ENCODE assay signal across 8 mouse cellular contexts in genomic region chr7:24546634-24547389, GRCm38 (mm10). TPM values are rescaled to one million over a fixed set of nuclear protein-coding genes. Genes with fewer than 3 reads are reported as not detected.
A peak's percentile ranks its signal among the peaks of the same experiment; 100 is the strongest.
DNase-seq lines count a peak whose midpoint lies in the region; ATAC-seq and TF ChIP-seq lines count a peak whose summit lies in the region.

No protein-coding gene starts in this region.

- TF ChIP-seq CTCF in MEL (IDR thresholded peaks at IDR 0.05 in 2 of 3, conservative IDR thresholded peaks at IDR 0.05 in 1 of 3; ENCODE audit: control insufficient read depth in 1 of 3, insufficient read depth in 1 of 3, low read depth in 2 of 3, low read length in 3 of 3, poor library complexity in 1 of 3, severe bottlenecking in 1 of 3), result no peak
- no peak for TF ChIP-seq CTCF in cerebellum, adult 2 months (IDR thresholded peaks at IDR 0.05; ENCODE audit: borderline replicate concordance, insufficient read depth, low read depth, low read length)
- TF ChIP-seq CTCF in forebrain, postnatal 0 days (IDR thresholded peaks at IDR 0.05; ENCODE audit: low read depth), result no peak

- DNase-seq in MEL (ENCODE audit: low read depth, low spot score), result peak; percentile 99
- peak; percentile 99 to 100 for DNase-seq in cerebellum, adult 2 months
- DNase-seq in forebrain, postnatal 0 days, result peak; percentile 100
- DNase-seq in heart, postnatal 4 days, result peak; percentile 99
- peak; percentile 99 for DNase-seq in layer of hippocampus, adult 8-10 months (ENCODE audit: low spot score in 2 of 2)
- DNase-seq in ovary, adult 18-20 months (ENCODE audit: low spot score), result peak; percentile 99
- DNase-seq in thymus, postnatal 0 days (ENCODE audit: low spot score), result peak; percentile 99

- peaks cover 0 to 9% of the 10 kb centered on the region in 2 experiments; a peak in 2 of 4 replicates for H3K4me1 ChIP-seq in MEL (ENCODE audit: control insufficient read depth in 1 of 2, insufficient read depth in 2 of 2, low read length in 2 of 2)
- H3K4me1 ChIP-seq in cerebellum, adult 2 months (ENCODE audit: control insufficient read depth, insufficient read depth, low read length), result no peaks in the 10 kb centered on the region; the same call in 1 of the 2 replicates
- H3K4me1 ChIP-seq in forebrain, postnatal 0 days (ENCODE audit: insufficient read depth), result no peaks in the 10 kb centered on the region
- peaks cover 18% of the 10 kb centered on the region for H3K4me1 ChIP-seq in lung, embryonic 15.5 days

- H3K27me3 ChIP-seq in MEL (ENCODE audit: control insufficient read depth in 1 of 2, insufficient read depth in 2 of 2, low read length in 2 of 2), result no peaks in the 10 kb centered on the region
- H3K27me3 ChIP-seq in cerebellum, adult 2 months (ENCODE audit: control insufficient read depth, insufficient read depth, low read length), result no peaks in the 10 kb centered on the region
- no peaks in the 10 kb centered on the region for H3K27me3 ChIP-seq in forebrain, postnatal 0 days (ENCODE audit: insufficient read depth, low read length)
- H3K27me3 ChIP-seq in lung, embryonic 15.5 days, result no peaks in the 10 kb centered on the region

- H3K9ac ChIP-seq in MEL (ENCODE audit: control insufficient read depth, low read depth, low read length, poor library complexity, severe bottlenecking), result peak overlapping the region; percentile 96
- peak overlapping the region; percentile 68 for H3K9ac ChIP-seq in forebrain, postnatal 0 days
- H3K9ac ChIP-seq in lung, embryonic 15.5 days, result peak overlapping the region; percentile 67

- no peaks in the 10 kb centered on the region for H3K9me3 ChIP-seq in MEL (replicated peaks; ENCODE audit: insufficient read depth, low read length)
- H3K9me3 ChIP-seq in forebrain, postnatal 0 days (ENCODE audit: low read length), result no peaks in the 10 kb centered on the region
- no peaks in the 10 kb centered on the region for H3K9me3 ChIP-seq in lung, embryonic 15.5 days

- peak overlapping the region; percentile 84 to 93 for H3K4me3 ChIP-seq in MEL (ENCODE audit: control insufficient read depth in 1 of 2, insufficient read depth in 1 of 2, low read depth in 2 of 2, low read length in 2 of 2)
- H3K4me3 ChIP-seq in cerebellum, adult 2 months (replicated peaks; ENCODE audit: insufficient read depth, low read depth, low read length), result peak overlapping the region; percentile 81
- peak overlapping the region; percentile 86 for H3K4me3 ChIP-seq in forebrain, postnatal 0 days (ENCODE audit: low read depth, low read length)
- H3K4me3 ChIP-seq in lung, embryonic 15.5 days, result peak overlapping the region; percentile 75

- peak; percentile 99 for ATAC-seq in forebrain, postnatal 0 days
- ATAC-seq in lung, embryonic 15.5 days (ENCODE audit: borderline replicate concordance, extremely low read depth, low FRiP score, low TSS enrichment), result peak; percentile 99

- under 1% methylated on average over 57 of the region's 57 CpGs for WGBS in cerebellum, adult 2 months
- WGBS in forebrain, postnatal 0 days, result under 1% methylated on average over 57 of the region's 57 CpGs
- 3% methylated on average over 57 of the region's 57 CpGs for WGBS in lung, embryonic 15.5 days

- peak overlapping the region; percentile 65 for H3K27ac ChIP-seq in MEL (ENCODE audit: control insufficient read depth, low read depth, low read length)
- peak overlapping the region; percentile 26; the same call in 1 of the 2 replicates for H3K27ac ChIP-seq in cerebellum, adult 2 months (ENCODE audit: insufficient read depth, low read length)
- peak overlapping the region; percentile 59; the same call in 1 of the 2 replicates for H3K27ac ChIP-seq in forebrain, postnatal 0 days (ENCODE audit: low read depth, low read length)
- H3K27ac ChIP-seq in lung, embryonic 15.5 days, result peak overlapping the region; percentile 75

- H3K79me2 ChIP-seq in MEL (ENCODE audit: control insufficient read depth, insufficient read depth, low read length, poor library complexity), result peaks cover 9% of the 10 kb centered on the region

- no peaks in the 10 kb centered on the region; a peak in 1 of 4 replicates for H3K36me3 ChIP-seq in MEL (ENCODE audit: control insufficient read depth in 1 of 2, insufficient read depth in 2 of 2, low read length in 2 of 2)
- no peaks in the 10 kb centered on the region; the same call in 1 of the 2 replicates for H3K36me3 ChIP-seq in forebrain, postnatal 0 days (ENCODE audit: insufficient read depth)
- H3K36me3 ChIP-seq in lung, embryonic 15.5 days, result peaks cover 24% of the 10 kb centered on the region

- TF ChIP-seq RAD21 in MEL (IDR thresholded peaks at IDR 0.05; ENCODE audit: low read depth, low read length), result no peak

- TF ChIP-seq POLR2A in MEL (IDR thresholded peaks at IDR 0.05; ENCODE audit: control insufficient read depth in 1 of 2, insufficient read depth in 1 of 2, low read depth in 1 of 2, low read length in 2 of 2, poor library complexity in 1 of 2), result peak; percentile 74 to 78; a peak in 3 of 4 replicates
- TF ChIP-seq POLR2A in cerebellum, adult 2 months (IDR thresholded peaks at IDR 0.05; ENCODE audit: borderline replicate concordance, insufficient read depth, low read length), result peak; percentile 41; the same call in 1 of the 2 replicates

- H3K4me2 ChIP-seq in forebrain, postnatal 0 days (ENCODE audit: low read depth), result peak overlapping the region; percentile 76
- H3K4me2 ChIP-seq in lung, embryonic 15.5 days, result peak overlapping the region; percentile 60

- no peak; a peak in 1 of 4 replicates for TF ChIP-seq EP300 in MEL (IDR thresholded peaks at IDR 0.05; ENCODE audit: low read depth in 1 of 2, low read length in 2 of 2)

TF ChIP-seq in MEL, 35 proteins besides CTCF, POLR2A, EP300 and RAD21 (continues in another document):
- TF ChIP-seq UBTF (IDR thresholded peaks at IDR 0.05; ENCODE audit: borderline replicate concordance, insufficient read depth, low read depth, low read length), result no peak

RNA-seq across cellular contexts. Expression of gene Xrcc1, which starts 0.7 kb away (rescaled TPM):
- 84.4 and 97.4 TPM in 2 replicates for total RNA-seq in MEL (2012; rRNA removed)
- polyA plus RNA-seq in MEL (2012; ENCODE audit: insufficient read depth in 1 of 2, insufficient read length in 2 of 2, low read depth in 1 of 2, low replicate concordance in 2 of 2, missing spikeins in 1 of 2), result 100 to 1,000 TPM; 101 to 574 TPM
- polyA plus RNA-seq in cerebellum, adult 2 months (2012; rRNA removed), result 46.2 and 51.3 TPM in 2 replicates
- total RNA-seq in forebrain, postnatal 0 days (2014; rRNA removed), result 41.1 and 49.8 TPM in 2 replicates
- polyA plus RNA-seq in forebrain, postnatal 0 days (2015; fragmentation: Nextera tagmentation; extraction: Ambion mirVana), result 42.1 and 48.6 TPM in 2 replicates
- total RNA-seq in heart, postnatal 4 days (2021), result 10 to 100 TPM; 42.0 to 43.9 TPM
- total RNA-seq in layer of hippocampus, adult 8-10 months (2022), result 10 to 100 TPM; 32.9 to 44.7 (median 41.3) TPM
- 109 and 118 TPM in 2 replicates for polyA plus RNA-seq in lung, embryonic 15.5 days (2015; fragmentation: Nextera tagmentation; extraction: Ambion mirVana)
- 61.0 and 66.5 TPM in 2 replicates for polyA plus RNA-seq in thymus, postnatal 0 days (2015; fragmentation: Nextera tagmentation; extraction: Ambion mirVana)

RNA-seq across cellular contexts. Expression of gene Pinlyp, which starts 0.9 kb away (rescaled TPM):
- total RNA-seq in MEL (2012; rRNA removed), result not detected in 2 replicates
- not detected for polyA plus RNA-seq in MEL (2012; ENCODE audit: insufficient read depth in 1 of 2, insufficient read length in 2 of 2, low read depth in 1 of 2, low replicate concordance in 2 of 2, missing spikeins in 1 of 2)
- not detected in 2 replicates for polyA plus RNA-seq in cerebellum, adult 2 months (2012; rRNA removed)
- 0.31 and 0.43 TPM in 2 replicates for total RNA-seq in forebrain, postnatal 0 days (2014; rRNA removed)
- not detected in 2 replicates for polyA plus RNA-seq in forebrain, postnatal 0 days (2015; fragmentation: Nextera tagmentation; extraction: Ambion mirVana)
- total RNA-seq in heart, postnatal 4 days (2021), result not detected
- total RNA-seq in layer of hippocampus, adult 8-10 months (2022), result under 1 TPM in 1 of 4 experiments, not detected in 3; 0.41 TPM
- polyA plus RNA-seq in lung, embryonic 15.5 days (2015; fragmentation: Nextera tagmentation; extraction: Ambion mirVana), result 0.39 and 0.54 TPM in 2 replicates
- polyA plus RNA-seq in thymus, postnatal 0 days (2015; fragmentation: Nextera tagmentation; extraction: Ambion mirVana), result 1.8 and 2.4 TPM in 2 replicates

RNA-seq across cellular contexts. Expression of gene Irgq, which starts 16.3 kb away (rescaled TPM):
- total RNA-seq in MEL (2012; rRNA removed), result 3.6 and 4.7 TPM in 2 replicates
- polyA plus RNA-seq in MEL (2012; ENCODE audit: insufficient read depth in 1 of 2, insufficient read length in 2 of 2, low read depth in 1 of 2, low replicate concordance in 2 of 2, missing spikeins in 1 of 2), result 1 to 10 TPM in 1 of 2 experiments, not detected in 1; 5.8 TPM
- 37.0 and 38.3 TPM in 2 replicates for polyA plus RNA-seq in cerebellum, adult 2 months (2012; rRNA removed)
- 103 and 119 TPM in 2 replicates for total RNA-seq in forebrain, postnatal 0 days (2014; rRNA removed)
- polyA plus RNA-seq in forebrain, postnatal 0 days (2015; fragmentation: Nextera tagmentation; extraction: Ambion mirVana), result 20.8 and 26.8 TPM in 2 replicates
- 10 to 100 TPM; 16.7 to 17.2 TPM for total RNA-seq in heart, postnatal 4 days (2021)
- total RNA-seq in layer of hippocampus, adult 8-10 months (2022), result 10 to 100 TPM; 53.6 to 65.2 (median 60.0) TPM
- 7.8 and 7.9 TPM in 2 replicates for polyA plus RNA-seq in lung, embryonic 15.5 days (2015; fragmentation: Nextera tagmentation; extraction: Ambion mirVana)
- polyA plus RNA-seq in thymus, postnatal 0 days (2015; fragmentation: Nextera tagmentation; extraction: Ambion mirVana), result 5.5 and 5.7 TPM in 2 replicates

RNA-seq across cellular contexts. Expression of gene AC161166.1, which starts 34.6 kb away (rescaled TPM):
- not detected in 2 replicates for total RNA-seq in MEL (2012; rRNA removed)
- under 1 TPM in 1 of 2 experiments, not detected in 1; 0.13 TPM for polyA plus RNA-seq in MEL (2012; ENCODE audit: insufficient read depth in 1 of 2, insufficient read length in 2 of 2, low read depth in 1 of 2, low replicate concordance in 2 of 2, missing spikeins in 1 of 2)
- polyA plus RNA-seq in cerebellum, adult 2 months (2012; rRNA removed), result not detected in 2 replicates
- total RNA-seq in forebrain, postnatal 0 days (2014; rRNA removed), result not detected in 2 replicates
- polyA plus RNA-seq in forebrain, postnatal 0 days (2015; fragmentation: Nextera tagmentation; extraction: Ambion mirVana), result 0.13 and 0.31 TPM in 2 replicates
- total RNA-seq in heart, postnatal 4 days (2021), result not detected
- not detected for total RNA-seq in layer of hippocampus, adult 8-10 months (2022)
- 0.19 and 0.47 TPM in 2 replicates for polyA plus RNA-seq in lung, embryonic 15.5 days (2015; fragmentation: Nextera tagmentation; extraction: Ambion mirVana)
- 0.07 TPM in 1 of 2 replicates, not detected in the other for polyA plus RNA-seq in thymus, postnatal 0 days (2015; fragmentation: Nextera tagmentation; extraction: Ambion mirVana)

RNA-seq across cellular contexts. Expression of gene Zfp428, which starts 40.0 kb away (rescaled TPM):
- 10.3 and 12.4 TPM in 2 replicates for total RNA-seq in MEL (2012; rRNA removed)
- polyA plus RNA-seq in MEL (2012; ENCODE audit: insufficient read depth in 1 of 2, insufficient read length in 2 of 2, low read depth in 1 of 2, low replicate concordance in 2 of 2, missing spikeins in 1 of 2), result 10 to 100 TPM in 1 of 2 experiments, not detected in 1; 16.4 TPM
- 68.5 and 68.6 TPM in 2 replicates for polyA plus RNA-seq in cerebellum, adult 2 months (2012; rRNA removed)
- total RNA-seq in forebrain, postnatal 0 days (2014; rRNA removed), result 196 and 242 TPM in 2 replicates
- polyA plus RNA-seq in forebrain, postnatal 0 days (2015; fragmentation: Nextera tagmentation; extraction: Ambion mirVana), result 258 and 279 TPM in 2 replicates
- 10 to 100 TPM; 17.3 to 18.5 TPM for total RNA-seq in heart, postnatal 4 days (2021)
- total RNA-seq in layer of hippocampus, adult 8-10 months (2022), result 10 to 100 TPM; 29.7 to 38.9 (median 34.5) TPM
- 42.7 and 47.2 TPM in 2 replicates for polyA plus RNA-seq in lung, embryonic 15.5 days (2015; fragmentation: Nextera tagmentation; extraction: Ambion mirVana)
- polyA plus RNA-seq in thymus, postnatal 0 days (2015; fragmentation: Nextera tagmentation; extraction: Ambion mirVana), result 16.5 and 16.7 TPM in 2 replicates

Comparison
In these comparisons a context has a peak if more than half of its experiments do, and no peak if none do; other contexts are left out.
1. Peak in every context shown above with its lines: DNase-seq, ATAC-seq, H3K4me3 ChIP-seq and H3K27ac ChIP-seq.